Mouse (Mus musculus): ENCODE results near the gene Tmem168. TPM values are rescaled to one million over a fixed set of nuclear protein-coding genes. Genes with fewer than 3 reads are reported as not detected.

Gene Tmem168
- total RNA-seq (2021): 10 to 100 TPM; 19.8 to 21.0 TPM
- long read RNA-seq, experiment 1, full-length matches to known transcripts: 35 of 37 reads
- long read RNA-seq, experiment 1, partial matches to known transcripts: 0 of 37 reads
- long read RNA-seq, experiment 1, other reads (novel, unspliced or antisense): 2 of 37 reads
- long read RNA-seq, experiment 2, full-length matches to known transcripts: 39 of 44 reads
- long read RNA-seq, experiment 2, partial matches to known transcripts: 3 of 44 reads
- long read RNA-seq, experiment 2, other reads (novel, unspliced or antisense): 2 of 44 reads

- peak; percentile 94 to 96 for DNase-seq
- intact Hi-C loops (cut with DNase I): loop anchor here (2.0 to 5.0 kb wide), 2 partner anchors 71 to 264 kb away; partner anchors contain the start of gene 2610001J05Rik
Observed at GRCm38 (mm10) chr6:13607621-13608493, at the start of gene Tmem168. Gene Tmem168, minus strand, starts transcription at chr6:13608100.

- intact Hi-C loops (cut with DNase I): no loop called here
- DNase-seq: no peak
Observed at GRCm38 (mm10) chr6:13654081-13654480, 46.2 kb upstream of the Tmem168 start.

DNA sequence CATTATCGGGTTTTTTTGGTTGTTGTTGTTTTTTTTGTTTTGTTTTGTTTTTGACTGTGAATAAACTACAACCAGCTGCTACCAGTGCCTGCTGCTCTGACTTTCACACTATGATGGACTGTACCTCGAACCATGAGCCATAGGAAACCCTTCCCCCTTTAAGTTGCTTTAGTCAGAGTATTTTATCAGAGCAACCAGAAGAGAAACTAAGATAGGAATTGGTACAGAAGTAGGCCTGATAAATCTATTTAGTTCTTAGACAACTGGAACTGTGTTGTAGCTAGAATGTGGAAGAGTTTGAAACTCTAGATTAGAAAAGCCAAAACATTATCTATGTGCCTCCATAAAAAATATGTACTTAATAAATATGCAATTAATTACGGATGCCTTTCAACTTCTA lies 44.4 kb upstream of the Tmem168 start:
- DNase-seq: no peak
- intact Hi-C loops (cut with DNase I): no loop called here

DNA sequence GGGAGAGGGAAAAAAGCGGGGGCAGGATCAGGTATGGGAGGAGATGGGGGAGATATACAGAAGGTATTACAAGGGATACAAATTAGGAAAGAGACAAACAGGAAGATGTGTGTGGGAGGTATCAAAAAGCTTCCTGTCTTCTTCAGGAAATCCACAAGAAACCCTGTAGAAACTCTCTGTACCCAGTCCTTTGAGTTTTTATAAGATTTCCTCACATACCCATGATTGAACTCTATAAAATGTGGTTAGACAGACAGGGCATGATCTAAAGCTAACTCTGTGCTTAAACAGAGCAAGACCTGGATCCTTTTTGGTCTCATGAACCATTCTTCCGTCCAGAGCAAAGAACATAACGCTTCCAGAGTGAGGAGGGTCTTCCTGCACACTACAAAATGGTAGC lies 43.0 kb upstream of the Tmem168 start:
- no peak for DNase-seq
- intact Hi-C loops (cut with DNase I): no loop called here

- DNase-seq: no peak
- intact Hi-C loops (cut with DNase I): no loop called here
Observed at GRCm38 (mm10) chr6:13648305-13648704, 40.4 kb upstream of the Tmem168 start.

GRCm38 (mm10) chr6:13636582-13636989 lies 28.7 kb upstream of the Tmem168 start:
- intact Hi-C loops (cut with DNase I): no loop called here
- DNase-seq: peak; percentile 3 to 12

DNA sequence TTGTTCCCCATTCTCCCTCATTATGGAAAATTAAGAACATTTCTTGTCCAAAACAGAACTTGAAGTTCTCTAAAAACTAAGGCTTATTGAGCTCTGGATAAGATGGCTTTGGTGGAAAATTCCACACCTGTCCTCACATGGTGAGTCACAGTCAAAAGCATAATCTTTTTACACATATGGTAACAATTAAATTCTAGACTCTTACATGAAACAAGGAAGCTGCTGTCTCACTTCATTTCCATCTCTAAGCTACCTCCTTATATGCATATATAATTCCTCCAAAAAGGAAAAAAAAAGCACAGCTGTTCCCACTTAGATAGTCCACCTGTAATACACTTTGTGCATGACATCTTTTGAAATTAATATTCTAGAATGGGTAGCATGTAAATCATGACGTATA lies 24.7 kb upstream of the Tmem168 start:
- no peak for DNase-seq
- intact Hi-C loops (cut with DNase I): no loop called here

- intact Hi-C loops (cut with DNase I): no loop called here
Observed at GRCm38 (mm10) chr6:13630607-13631006, 22.7 kb upstream of the Tmem168 start.

DNA sequence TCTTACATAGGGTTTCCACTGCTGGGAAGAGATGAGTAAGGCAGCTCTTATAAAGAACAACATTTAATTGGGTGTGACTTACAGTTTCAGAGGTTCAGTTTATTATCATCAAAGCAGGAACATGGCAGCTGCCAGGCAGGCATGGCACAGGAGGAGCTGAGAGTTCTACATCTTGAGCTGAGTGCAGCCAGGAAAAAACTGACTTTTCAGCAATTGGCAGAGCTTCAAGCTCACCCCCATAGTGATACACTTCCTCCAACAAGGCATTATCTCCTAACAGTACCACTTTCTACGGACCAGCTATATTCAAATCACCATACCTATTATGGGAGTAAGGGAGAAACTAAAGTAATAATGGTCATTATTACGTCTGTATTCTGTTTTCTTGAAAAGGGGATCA lies 11.7 kb upstream of the Tmem168 start:
- intact Hi-C loops (cut with DNase I): no loop called here
- DNase-seq: no peak

More at GRCm38 (mm10) chr6:13630607-13631006, 22.7 kb upstream of the Tmem168 start:
- DNase-seq: no peak

DNA sequence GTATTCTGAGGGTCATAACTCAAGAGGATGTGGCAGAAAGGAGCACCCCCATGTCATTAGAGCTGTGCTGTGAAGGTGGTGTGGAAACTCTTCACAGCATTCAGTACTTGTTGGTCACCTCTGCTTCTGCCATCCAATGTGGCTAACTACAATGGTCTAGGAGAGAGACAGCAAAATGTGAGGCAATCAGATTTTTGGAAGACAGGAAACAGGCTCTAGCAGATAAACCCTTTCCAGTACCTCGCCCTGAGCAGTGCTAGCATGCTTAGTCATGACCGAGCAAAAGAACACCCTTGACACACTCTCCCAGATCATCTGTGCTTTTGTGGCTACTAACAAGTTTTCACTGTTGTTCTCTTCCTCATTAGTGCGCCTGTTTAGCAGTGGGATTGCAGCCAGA lies 9.2 kb upstream of the Tmem168 start:
- no peak for DNase-seq
- intact Hi-C loops (cut with DNase I): no loop called here

- no peak for DNase-seq
- intact Hi-C loops (cut with DNase I): no loop called here
Observed at GRCm38 (mm10) chr6:13614568-13614967, 6.7 kb upstream of the Tmem168 start.

DNA sequence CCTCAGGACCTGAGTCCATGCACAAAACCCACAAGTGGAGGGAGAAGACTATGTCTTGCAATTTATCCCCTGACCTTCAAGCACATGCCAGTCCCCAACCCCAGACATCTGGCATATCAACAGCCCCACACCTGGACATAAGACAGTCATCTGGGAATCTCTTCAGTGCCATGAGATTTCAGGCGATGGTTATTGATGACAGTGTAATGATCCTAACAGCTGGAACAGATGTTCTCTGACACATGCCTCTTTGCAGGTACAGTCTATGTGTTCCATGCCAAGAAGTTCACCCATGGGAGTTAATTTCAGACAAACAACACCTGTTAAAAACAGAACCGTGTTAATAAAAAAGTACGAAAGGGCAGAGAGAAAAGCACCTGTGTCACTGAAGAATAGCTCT lies 5.8 kb upstream of the Tmem168 start:
- intact Hi-C loops (cut with DNase I): no loop called here
- DNase-seq: no peak

DNA sequence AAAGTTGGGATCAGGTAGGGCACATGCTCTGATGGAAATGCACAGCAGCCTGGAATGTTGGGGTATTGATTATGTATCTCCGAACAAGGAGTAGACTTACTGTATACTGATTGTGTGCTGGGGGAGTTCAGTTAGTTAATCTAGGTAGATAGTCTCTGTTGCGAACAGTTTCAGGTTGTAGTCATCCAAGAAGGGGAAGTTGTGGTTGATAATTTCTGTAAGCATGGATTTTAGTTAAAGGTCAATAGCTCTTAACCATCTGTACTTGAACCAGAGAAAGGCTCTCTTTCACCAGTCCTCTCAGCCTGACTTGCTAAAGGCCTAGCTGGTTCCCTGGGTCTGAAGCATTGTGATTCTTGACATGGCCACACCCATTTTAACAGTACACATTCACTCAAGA lies 3.0 kb upstream of the Tmem168 start:
- DNase-seq: no peak
- intact Hi-C loops (cut with DNase I): no loop called here

GRCm38 (mm10) chr6:13609353-13610140 lies 1.6 kb upstream of the Tmem168 start:
- no peak for DNase-seq
- intact Hi-C loops (cut with DNase I): loop anchor here (5.0 kb wide), 1 partner anchor 263 kb away; the partner anchor contains the start of gene 2610001J05Rik

- no peak for DNase-seq
- intact Hi-C loops (cut with DNase I): loop anchor here (2.0 to 5.0 kb wide), 2 partner anchors 72 to 265 kb away; partner anchors contain the start of gene 2610001J05Rik
Observed at GRCm38 (mm10) chr6:13606921-13607620, 829 bp downstream of the Tmem168 start.

DNA sequence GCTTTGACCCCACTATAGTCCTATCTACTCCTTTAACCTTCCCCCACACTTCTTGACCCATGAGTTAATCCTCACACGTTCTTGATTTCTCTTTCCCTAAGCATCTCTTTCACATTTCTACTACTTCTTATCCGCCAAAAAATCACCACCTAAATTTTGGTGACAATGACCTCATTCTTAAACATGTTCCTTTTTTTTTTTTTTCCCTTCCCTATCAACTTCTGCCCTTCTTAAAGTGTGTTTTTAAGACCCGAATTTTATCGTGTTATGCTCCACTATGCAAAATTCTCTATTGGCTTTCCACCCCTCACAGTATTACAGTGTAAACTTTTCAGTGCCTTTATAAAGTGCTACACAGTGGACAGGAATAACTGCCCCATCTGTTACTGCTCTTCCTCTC lies 1.5 kb downstream of the Tmem168 start:
- intact Hi-C loops (cut with DNase I): loop anchor here (2.0 to 5.0 kb wide), 2 partner anchors 72 to 266 kb away; partner anchors contain the start of gene 2610001J05Rik
- DNase-seq: no peak

DNA sequence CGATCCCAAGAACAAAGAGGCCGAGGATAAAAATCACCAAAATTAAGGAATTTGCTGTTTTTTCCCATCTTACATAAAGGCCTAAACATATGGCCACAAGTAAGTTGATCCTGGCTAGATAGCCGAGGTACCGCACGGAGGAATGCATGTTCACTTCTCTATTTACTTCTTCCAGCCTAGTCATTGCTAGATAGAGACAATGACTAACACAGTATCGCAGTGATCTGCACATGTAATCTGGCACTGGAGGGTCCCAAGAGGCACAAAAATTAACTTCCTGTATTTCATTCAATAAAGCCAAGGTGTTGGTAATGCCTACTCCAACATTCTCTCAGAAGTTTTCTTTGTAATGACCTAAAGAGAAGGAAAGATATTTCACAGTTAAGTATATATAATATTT lies 4.8 kb downstream of the Tmem168 start:
- no peak for DNase-seq
- intact Hi-C loops (cut with DNase I): no loop called here

GRCm38 (mm10) chr6:13601587-13601986 lies 6.3 kb downstream of the Tmem168 start:
- peak; percentile 15 to 27 for DNase-seq
- intact Hi-C loops (cut with DNase I): no loop called here

DNA sequence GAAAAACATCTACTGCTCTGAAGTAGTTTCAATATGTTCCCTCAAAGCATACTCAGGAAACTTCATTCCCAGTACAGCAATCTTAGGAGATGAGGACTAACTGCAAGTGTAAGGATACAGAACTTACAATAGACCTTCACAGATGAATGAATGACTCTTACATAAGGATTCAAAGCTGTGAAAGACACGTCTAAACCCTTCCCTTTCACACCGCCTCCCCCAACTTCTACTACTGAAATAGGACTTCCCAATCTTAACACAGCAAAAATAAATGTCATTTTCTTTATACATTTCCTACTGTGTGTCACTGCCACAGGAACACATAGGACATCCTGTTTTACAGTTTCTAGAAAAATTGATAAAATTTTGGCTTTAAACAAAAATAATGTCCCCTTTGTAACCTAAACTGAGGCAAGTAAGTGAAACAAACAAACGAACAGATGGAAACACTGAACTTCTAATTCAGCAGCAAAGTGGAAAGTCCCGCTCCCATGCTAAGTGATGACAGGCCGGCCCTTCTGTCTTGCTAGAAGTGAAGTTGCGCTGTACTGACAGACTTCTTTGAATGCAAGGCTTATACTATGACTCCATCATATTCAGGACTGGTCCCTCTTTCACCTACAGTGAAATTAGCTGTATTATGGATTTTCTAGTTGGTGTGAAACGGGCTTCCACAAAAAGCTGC lies 9.5 kb downstream of the Tmem168 start:
- no peak for DNase-seq
- intact Hi-C loops (cut with DNase I): no loop called here
